Mouse (Mus musculus) limb, embryonic 14.5 days (tissue): ENCODE measurements around the gene Nln. TPM values are rescaled to one million over a fixed set of nuclear protein-coding genes. Genes with fewer than 3 reads are reported as not detected.

Source experiments
- ATAC-seq: fragments of 200-750 bp; cut with Nextera tagmentation; 2 replicates; pipeline ENCODE4 v1.8.0; 2017; ENCODE audit warnings: low read depth, moderate number of reproducible peaks, moderate TSS enrichment; ENCODE audit not compliant: low FRiP score
- DNase-seq: peaks from one replicate; pipeline ENCODE4 v3.0.0-alpha.2; 2015; ENCODE audit warnings: low spot score
- H3K27ac ChIP-seq: fragments of 300-500 bp; sonication (generic); replicated peaks from 2 replicates; pipeline ENCODE4 v1.5.1; 2014; ENCODE audit warnings: low read depth, mild to moderate bottlenecking, low read length, moderate library complexity, mixed read lengths
- H3K27me3 ChIP-seq: fragments of 300-500 bp; sonication (generic); 2 replicates; pipeline ENCODE4 v1.6.1; 2014; ENCODE audit warnings: low read length, mixed read lengths; ENCODE audit not compliant: control insufficient read depth, insufficient read depth
- H3K36me3 ChIP-seq: fragments of 300-500 bp; sonication (generic); 2 replicates; pipeline ENCODE4 v1.6.1; 2014; ENCODE audit warnings: mild to moderate bottlenecking, low read length, moderate library complexity, mixed read lengths; ENCODE audit not compliant: control insufficient read depth, insufficient read depth
- H3K4me1 ChIP-seq: fragments of 300-500 bp; sonication (generic); 2 replicates; pipeline ENCODE4 v1.6.1; 2014; ENCODE audit warnings: antibody characterized with exemption, low read length, mixed read lengths; ENCODE audit not compliant: control insufficient read depth, insufficient read depth
- H3K4me2 ChIP-seq: fragments of 300-500 bp; sonication (generic); replicated peaks from 2 replicates; pipeline ENCODE4 v1.6.1; 2014; ENCODE audit warnings: low read depth, mild to moderate bottlenecking, low read length, moderate library complexity; ENCODE audit not compliant: severe bottlenecking
- H3K4me3 ChIP-seq: fragments of 300-500 bp; sonication (generic); replicated peaks from 2 replicates; pipeline ENCODE4 v1.5.1; 2014; ENCODE audit warnings: low read length
- H3K9ac ChIP-seq: fragments of 300-500 bp; sonication (generic); 2 replicates; pipeline ENCODE4 v1.6.1; 2014; ENCODE audit warnings: mild to moderate bottlenecking, low read depth, low read length, moderate library complexity; ENCODE audit not compliant: severe bottlenecking
- H3K9me3 ChIP-seq: fragments of 300-500 bp; sonication (generic); 2 replicates; pipeline ENCODE4 v1.6.1; 2016; ENCODE audit warnings: low read length; ENCODE audit not compliant: control insufficient read depth
- POLR2A ChIP-seq: fragments of 200-500 bp; IDR thresholded peaks from 2 replicates; pipeline ENCODE4 v1.8.0; 2012; ENCODE audit warnings: inconsistent platforms, mild to moderate bottlenecking, moderate library complexity, borderline replicate concordance; ENCODE audit not compliant: insufficient read depth, insufficient read length; ENCODE audit errors: extremely low read depth
- WGBS: fragments of 180-500 bp; shearing (Covaris S2); extraction: QIAGEN DNeasy Blood & Tissue Kit; methylation state at CpG from one replicate; pipeline ENCODE4 v1.1.7; 2014; 5-methylcytosine and 5-hydroxymethylcytosine counted together
- polyA plus RNA-seq, 2 experiments: library from polyadenylated mRNA; depleted of rRNA in 1 of 2; stranded (reverse) in 1 of 2; unstranded in 1 of 2; fragments of >200 nt; fragmentation: Nextera tagmentation in 1 of 2; extraction: Ambion mirVana in 1 of 2; gene quantifications; 2 replicates each; pipeline versions ENCODE4 v1.2.1 to v1.2.3; 2012 to 2014

Gene Nln
- polyA plus RNA-seq, 2 experiments: 9.8 to 16.6 TPM

DNA sequence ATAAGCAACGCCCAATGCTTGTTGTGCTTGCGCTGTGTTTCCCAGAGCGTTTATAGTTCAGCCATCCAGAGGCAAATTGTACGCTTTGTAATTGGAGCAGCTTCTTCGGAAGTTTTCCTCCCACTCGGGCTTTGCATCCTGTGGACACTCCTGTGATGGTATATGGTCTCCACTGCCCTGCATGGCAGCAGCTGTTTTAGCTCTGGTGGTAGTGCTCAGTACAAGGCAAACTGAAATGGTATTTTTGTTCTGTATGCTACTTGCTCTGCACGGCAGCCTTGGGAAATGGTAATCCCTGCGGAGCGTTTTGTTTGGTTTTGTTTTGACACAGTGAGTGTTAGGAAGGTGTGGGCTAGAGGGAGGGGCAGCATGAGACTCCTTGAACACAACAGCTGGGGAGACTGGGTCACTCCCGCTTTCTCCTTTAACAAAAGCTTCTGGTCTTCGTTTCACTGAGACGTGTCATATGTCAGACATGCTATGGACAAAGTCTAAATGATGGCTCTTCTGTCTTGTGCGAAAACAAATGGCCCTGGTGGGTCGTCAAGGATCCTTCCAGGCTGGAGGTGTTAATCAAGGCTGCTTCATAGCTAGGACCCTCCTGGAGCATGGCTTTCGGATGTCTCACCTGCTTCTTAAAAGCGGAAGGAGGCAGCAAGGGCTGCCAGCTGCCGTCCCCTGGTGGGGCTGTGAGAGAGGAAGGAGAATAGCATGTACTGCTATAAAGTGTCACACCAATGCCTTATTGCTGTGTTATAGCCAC, 12.8 kb upstream of the Nln start:
- no peak for TF ChIP-seq POLR2A
- H3K9ac ChIP-seq: no peak overlapping the region
- H3K9me3 ChIP-seq: no peaks in the 10 kb centered on the region
- H3K36me3 ChIP-seq: peaks cover 14% of the 10 kb centered on the region; the same call in 1 of the 2 replicates
- H3K27ac ChIP-seq: no peak overlapping the region
- ATAC-seq: peak; percentile 47; the same call in 1 of the 2 replicates
- no peak for DNase-seq
- no peaks in the 10 kb centered on the region for H3K4me1 ChIP-seq
- no peak overlapping the region for H3K4me3 ChIP-seq
- WGBS: 50% methylated on average over 17 of the region's 17 CpGs
- H3K27me3 ChIP-seq: no peaks in the 10 kb centered on the region
- H3K4me2 ChIP-seq: no peak overlapping the region

DNA sequence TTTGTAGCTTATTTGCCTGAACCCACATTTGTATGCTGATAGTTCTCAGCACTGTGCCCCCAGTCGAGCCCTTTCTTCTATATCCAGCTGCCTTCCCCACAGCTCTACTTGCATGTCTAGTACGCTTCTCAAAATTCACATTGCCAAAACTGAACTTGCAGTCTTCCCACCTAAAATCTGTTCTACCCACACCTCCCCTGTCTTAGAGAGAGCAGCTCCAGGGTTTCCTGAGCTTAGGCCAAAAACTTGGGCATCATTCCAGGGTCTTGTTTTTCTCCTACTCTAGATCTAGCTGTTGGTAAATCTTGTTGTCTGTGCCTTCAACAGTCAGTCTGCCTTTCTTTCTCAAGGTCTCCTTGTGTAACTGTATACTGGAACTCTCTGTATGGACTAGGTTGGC, 5.4 kb upstream of the Nln start:
- no peak overlapping the region for H3K27ac ChIP-seq
- 88% methylated on average over 2 of the region's 2 CpGs for WGBS
- no peaks in the 10 kb centered on the region for H3K27me3 ChIP-seq
- H3K36me3 ChIP-seq: peaks cover 11% of the 10 kb centered on the region; the same call in 1 of the 2 replicates
- no peak overlapping the region for H3K4me2 ChIP-seq
- no peak for TF ChIP-seq POLR2A
- no peaks in the 10 kb centered on the region for H3K9me3 ChIP-seq
- H3K4me1 ChIP-seq: no peaks in the 10 kb centered on the region
- H3K4me3 ChIP-seq: no peak overlapping the region
- DNase-seq (no peak), ATAC-seq (no peak)
- no peak overlapping the region for H3K9ac ChIP-seq

DNA sequence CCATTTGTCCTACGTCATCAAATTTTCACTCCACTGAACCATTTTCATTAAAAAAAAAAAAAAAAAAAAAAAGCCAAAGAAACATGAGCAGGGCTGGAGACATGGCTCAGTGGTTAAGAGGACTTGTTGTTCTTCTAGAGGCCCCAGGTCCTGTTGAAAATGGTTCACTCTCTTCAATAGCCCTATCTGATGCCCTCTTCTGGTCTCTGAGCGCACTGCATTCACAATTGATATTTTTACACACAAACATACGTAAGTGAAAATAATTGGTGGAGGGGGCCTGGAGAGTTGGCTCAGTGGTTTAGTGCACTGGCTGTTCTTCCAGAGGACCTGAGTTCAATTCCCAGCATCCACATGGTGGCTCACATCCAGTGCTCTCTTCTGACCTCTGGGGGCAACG, 4.4 kb upstream of the Nln start:
- H3K4me3 ChIP-seq: no peak overlapping the region
- ATAC-seq (no peak), DNase-seq (no peak)
- no peak for TF ChIP-seq POLR2A
- peaks cover 3% of the 10 kb centered on the region; the same call in 1 of the 2 replicates for H3K36me3 ChIP-seq
- H3K27me3 ChIP-seq: no peaks in the 10 kb centered on the region
- WGBS: 95% methylated on average over 4 of the region's 4 CpGs
- H3K9ac ChIP-seq: no peak overlapping the region
- H3K27ac ChIP-seq: no peak overlapping the region
- no peak overlapping the region for H3K4me2 ChIP-seq
- H3K4me1 ChIP-seq: no peaks in the 10 kb centered on the region
- H3K9me3 ChIP-seq: no peaks in the 10 kb centered on the region

DNA sequence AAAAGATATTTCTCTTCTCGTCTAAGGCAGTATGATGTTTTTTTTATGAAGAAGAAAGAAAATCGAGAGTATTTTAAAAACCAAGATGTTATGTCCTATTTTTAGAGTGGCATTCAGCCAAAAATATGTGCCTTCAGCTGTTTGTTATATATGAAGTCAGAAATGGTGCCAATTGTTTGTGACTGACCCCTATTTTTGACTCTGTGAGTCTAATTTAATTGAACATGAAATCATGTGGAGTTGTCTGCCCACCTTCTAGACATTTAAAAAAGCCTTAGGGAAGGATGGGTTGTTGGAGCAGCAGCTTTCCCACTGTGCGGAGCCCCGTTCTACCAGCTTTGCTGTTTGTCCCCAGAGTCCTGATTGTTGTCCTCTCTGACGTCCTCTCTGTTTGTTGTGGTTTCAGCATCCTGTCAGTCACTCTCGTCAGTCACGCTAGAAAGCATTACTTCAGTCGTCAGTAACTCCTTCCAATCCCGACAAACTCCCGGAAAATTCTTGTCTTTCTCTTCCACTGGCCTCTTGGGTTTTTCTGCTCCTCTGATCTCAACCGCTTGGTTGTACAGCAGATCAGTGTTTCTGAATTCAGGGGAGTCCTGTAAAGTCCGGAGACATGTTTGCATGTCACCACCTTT, 3.0 kb upstream of the Nln start:
- H3K4me2 ChIP-seq: no peak overlapping the region

DNA sequence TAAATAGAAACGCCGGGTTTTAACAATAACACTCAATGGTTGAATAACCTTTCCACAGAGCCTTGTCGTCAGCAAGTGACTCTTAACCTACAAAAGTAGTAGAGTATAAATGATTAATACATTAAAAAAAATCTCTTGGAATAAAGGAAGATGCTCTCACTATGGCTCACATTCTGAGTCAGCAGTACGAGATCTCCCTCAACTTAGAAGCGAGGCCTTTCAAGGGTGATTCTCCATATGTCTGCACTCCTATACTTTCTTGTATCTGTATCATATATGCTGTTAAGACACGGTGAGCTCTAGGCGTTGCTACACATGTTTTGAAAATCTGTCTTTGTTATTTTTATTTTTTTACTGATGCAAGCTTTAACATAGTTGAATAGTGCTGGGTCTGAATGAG, 1.1 kb upstream of the Nln start:
- DNase-seq (no peak), ATAC-seq (no peak)
- H3K9ac ChIP-seq: peak overlapping the region; percentile 62
- H3K36me3 ChIP-seq: no peaks in the 10 kb centered on the region
- H3K27ac ChIP-seq: no peak overlapping the region
- no peak for TF ChIP-seq POLR2A
- H3K4me2 ChIP-seq: peak overlapping the region; percentile 100
- peaks cover 4% of the 10 kb centered on the region; the same call in 1 of the 2 replicates for H3K4me1 ChIP-seq
- peak overlapping the region; percentile 80 for H3K4me3 ChIP-seq
- H3K9me3 ChIP-seq: no peaks in the 10 kb centered on the region
- WGBS: 55% methylated on average over 7 of the region's 7 CpGs
- H3K27me3 ChIP-seq: no peaks in the 10 kb centered on the region

More for the DNA sequence above, 3.0 kb upstream of the Nln start:
- Histone ChIP-seq H3K9ac (no peak overlapping the region), H3K4me1 (peaks cover 4% of the 10 kb centered on the region; the same call in 1 of the 2 replicates), H3K36me3 (no peaks in the 10 kb centered on the region), H3K4me3 (no peak overlapping the region), H3K27ac (no peak overlapping the region), H3K27me3 (no peaks in the 10 kb centered on the region), H3K9me3 (no peaks in the 10 kb centered on the region)
- TF ChIP-seq POLR2A: no peak
- no peak for DNase-seq
- ATAC-seq: no peak
- WGBS: 68% methylated on average over 12 of the region's 12 CpGs
